12 mouse cellular contexts compared by ENCODE assay signal in the genomic region with DNA sequence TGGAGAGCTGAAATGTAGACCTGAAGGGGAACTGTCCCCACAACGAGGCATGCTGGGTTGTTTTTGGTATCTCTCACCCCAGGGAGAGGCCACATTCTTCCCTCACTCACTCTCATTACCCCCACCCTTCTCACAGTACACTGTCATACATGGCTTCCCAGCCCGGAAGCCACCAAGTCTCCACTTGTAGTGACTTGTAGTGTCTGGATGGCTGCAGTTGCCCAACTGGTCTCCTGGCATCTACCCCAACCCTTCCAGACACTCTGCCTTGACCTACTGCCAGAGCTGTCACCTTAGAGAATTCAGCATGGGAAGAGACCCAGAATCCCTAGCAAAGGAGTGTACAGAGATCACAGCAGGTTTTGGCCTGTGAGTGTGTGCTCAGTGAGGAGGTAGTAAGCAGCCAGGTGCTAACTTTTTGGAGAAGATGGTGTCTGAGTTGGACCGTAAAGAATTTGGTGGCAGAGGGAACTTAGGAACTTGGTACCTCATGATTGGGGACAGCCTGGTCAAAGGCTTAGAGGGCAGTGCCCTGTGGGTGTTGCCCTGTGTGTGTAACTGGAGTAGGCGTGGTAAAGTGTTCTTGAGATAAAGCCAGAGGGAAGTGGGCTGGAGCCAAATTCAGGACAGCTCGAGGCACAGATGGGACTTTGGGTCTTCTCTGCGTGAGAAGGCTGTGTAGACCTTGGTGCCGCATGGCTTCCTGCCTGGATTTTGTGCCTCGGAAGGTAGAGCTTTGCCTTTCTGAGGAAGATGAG. TPM values are rescaled to one million over a fixed set of nuclear protein-coding genes. Genes with fewer than 3 reads are reported as not detected.
DNase-seq lines count a peak whose midpoint lies in the region; ATAC-seq and TF ChIP-seq lines count a peak whose summit lies in the region.
"Had no signal": no experiment of that assay in that cellular context is flagged by ENCODE, and none has a peak within 500 bp of the region (broad histone marks: within the 10 kb centered on the region; RNA-seq: fewer than 3 reads in every experiment).

No protein-coding gene starts in this region.

- H3K27ac ChIP-seq in hindbrain, postnatal 0 days: no peak overlapping the region
- no peak overlapping the region for H3K27ac ChIP-seq in hindbrain, embryonic 12.5 days
- H3K27ac ChIP-seq in midbrain, embryonic 13.5 days: no peak overlapping the region
- H3K27ac ChIP-seq: hindbrain, embryonic 14.5 days had no signal

- TF ChIP-seq CTCF in hindbrain, postnatal 0 days (IDR thresholded peaks at IDR 0.05; ENCODE audit: low read depth): no peak

- no peak overlapping the region for H3K4me2 ChIP-seq in hindbrain, postnatal 0 days (ENCODE audit: low read depth, low read length)
- no peak overlapping the region for H3K4me2 ChIP-seq in hindbrain, embryonic 12.5 days (replicated peaks)
- H3K4me2 ChIP-seq in midbrain, embryonic 13.5 days (replicated peaks): no peak overlapping the region
- H3K4me2 ChIP-seq: hindbrain, embryonic 14.5 days had no signal

- WGBS in hindbrain, postnatal 0 days: 74% methylated on average over 8 of the region's 8 CpGs
- WGBS in hindbrain, embryonic 12.5 days: 91% methylated on average over 8 of the region's 8 CpGs
- WGBS in midbrain, embryonic 13.5 days: 86% methylated on average over 8 of the region's 8 CpGs

- no peak overlapping the region for H3K4me3 ChIP-seq in hindbrain, postnatal 0 days (ENCODE audit: low read length)
- no peak overlapping the region for H3K4me3 ChIP-seq in hindbrain, embryonic 12.5 days
- no peak overlapping the region for H3K4me3 ChIP-seq in midbrain, embryonic 13.5 days (replicated peaks)
- H3K4me3 ChIP-seq: megakaryocyte, embryonic 14.5 days had no signal

- DNase-seq in hindbrain, postnatal 0 days (ENCODE audit: low spot score): peak; percentile 60
- peak; percentile 43 for DNase-seq in 3134 (ENCODE audit: extremely low read depth, insufficient read length, low spot score)
- peak; percentile 69 for DNase-seq in cerebellum, adult 11 months
- DNase-seq in lung, postnatal 10 days: peak; percentile 40
- no peak for DNase-seq in right cerebral cortex, postnatal 4 days
- DNase-seq in layer of hippocampus, postnatal 10 days (ENCODE audit: low spot score in 2 of 2): no peak
- DNase-seq: spleen, adult 18-20 months; thymus, postnatal 25 days had no signal

- no peaks in the 10 kb centered on the region for H3K9me3 ChIP-seq in hindbrain, postnatal 0 days (ENCODE audit: low read length)
- H3K9me3 ChIP-seq in hindbrain, embryonic 12.5 days (replicated peaks): no peaks in the 10 kb centered on the region
- no peaks in the 10 kb centered on the region for H3K9me3 ChIP-seq in midbrain, embryonic 13.5 days

- no peaks in the 10 kb centered on the region for H3K36me3 ChIP-seq in hindbrain, postnatal 0 days (ENCODE audit: insufficient read depth, low read length)
- no peaks in the 10 kb centered on the region for H3K36me3 ChIP-seq in hindbrain, embryonic 12.5 days
- no peaks in the 10 kb centered on the region for H3K36me3 ChIP-seq in midbrain, embryonic 13.5 days

- H3K9ac ChIP-seq in hindbrain, postnatal 0 days (replicated peaks; ENCODE audit: low read length): no peak overlapping the region
- H3K9ac ChIP-seq in hindbrain, embryonic 12.5 days: no peak overlapping the region
- H3K9ac ChIP-seq in midbrain, embryonic 13.5 days (replicated peaks): no peak overlapping the region
- H3K9ac ChIP-seq: hindbrain, embryonic 14.5 days had no signal

- H3K27me3 ChIP-seq in hindbrain, postnatal 0 days (ENCODE audit: insufficient read depth, low read length): no peaks in the 10 kb centered on the region; the same call in 1 of the 2 replicates
- H3K27me3 ChIP-seq in hindbrain, embryonic 12.5 days: no peaks in the 10 kb centered on the region
- no peaks in the 10 kb centered on the region for H3K27me3 ChIP-seq in midbrain, embryonic 13.5 days

- peak; percentile 63 for ATAC-seq in hindbrain, postnatal 0 days
- no peak for ATAC-seq in hindbrain, embryonic 12.5 days (ENCODE audit: low FRiP score)
- ATAC-seq in midbrain, embryonic 13.5 days: no peak

- no peaks in the 10 kb centered on the region for H3K4me1 ChIP-seq in hindbrain, postnatal 0 days (ENCODE audit: insufficient read depth, low read length)
- no peaks in the 10 kb centered on the region for H3K4me1 ChIP-seq in hindbrain, embryonic 12.5 days
- H3K4me1 ChIP-seq in midbrain, embryonic 13.5 days (replicated peaks): no peaks in the 10 kb centered on the region

RNA-seq across cellular contexts. Expression of a gene that starts 18.9 kb away (rescaled TPM):
- total RNA-seq in hindbrain, postnatal 0 days (2014; rRNA removed): 3.5 and 7.2 TPM in 2 replicates
- 5.2 and 5.7 TPM in 2 replicates for polyA plus RNA-seq in hindbrain, postnatal 0 days (2015; fragmentation: Nextera tagmentation; extraction: Ambion mirVana)
- 15.3 and 16.4 TPM in 2 replicates for polyA plus RNA-seq in hindbrain, embryonic 12.5 days (2016; fragmentation: Nextera tagmentation; extraction: Ambion mirVana)
- total RNA-seq in layer of hippocampus, postnatal 10 days (2021): 1 to 10 TPM; 2.2 to 2.3 TPM
- 4.2 and 10.3 TPM in 2 replicates for polyA plus RNA-seq in midbrain, embryonic 13.5 days (2015; fragmentation: Nextera tagmentation; extraction: Ambion mirVana)

RNA-seq across cellular contexts. Expression of a gene that starts 22.2 kb away (rescaled TPM):
- total RNA-seq in hindbrain, postnatal 0 days (2014; rRNA removed): 67.5 and 73.7 TPM in 2 replicates
- polyA plus RNA-seq in hindbrain, postnatal 0 days (2015; fragmentation: Nextera tagmentation; extraction: Ambion mirVana): 18.0 and 19.8 TPM in 2 replicates
- polyA plus RNA-seq in hindbrain, embryonic 12.5 days (2016; fragmentation: Nextera tagmentation; extraction: Ambion mirVana): 59.7 TPM in 2 replicates
- 10 to 100 TPM; 70.1 to 71.5 TPM for total RNA-seq in layer of hippocampus, postnatal 10 days (2021)
- polyA plus RNA-seq in midbrain, embryonic 13.5 days (2015; fragmentation: Nextera tagmentation; extraction: Ambion mirVana): 37.5 and 43.0 TPM in 2 replicates

RNA-seq across cellular contexts. Expression of a gene that starts 56.9 kb away (rescaled TPM):
- 46.2 and 54.5 TPM in 2 replicates for total RNA-seq in hindbrain, postnatal 0 days (2014; rRNA removed)
- polyA plus RNA-seq in hindbrain, postnatal 0 days (2015; fragmentation: Nextera tagmentation; extraction: Ambion mirVana): 9.0 and 9.9 TPM in 2 replicates
- 1.5 and 1.7 TPM in 2 replicates for polyA plus RNA-seq in hindbrain, embryonic 12.5 days (2016; fragmentation: Nextera tagmentation; extraction: Ambion mirVana)
- 10 to 100 TPM; 21.4 to 21.5 TPM for total RNA-seq in layer of hippocampus, postnatal 10 days (2021)
- 1.7 and 1.9 TPM in 2 replicates for polyA plus RNA-seq in midbrain, embryonic 13.5 days (2015; fragmentation: Nextera tagmentation; extraction: Ambion mirVana)

Comparison
In these comparisons a context has a peak if more than half of its experiments do, and no peak if none do; other contexts are left out.
1. DNase-seq: peak in hindbrain, postnatal 0 days (single experiment), 3134 (single experiment), cerebellum, adult 11 months (single experiment) and lung, postnatal 10 days (single experiment); none in right cerebral cortex, postnatal 4 days (single experiment) and layer of hippocampus, postnatal 10 days (0 of 2).